Mouse (Mus musculus): ENCODE data around the gene Scn7a. TPM values are rescaled to one million over a fixed set of nuclear protein-coding genes. Genes with fewer than 3 reads are reported as not detected.

The Scn7a gene
- polyA plus RNA-seq, 1 experiment from 2014 or later, result 0.87 TPM

GRCm38 (mm10) chr2:66712071-66712470, 72.6 kb downstream of the Scn7a start:
- Histone ChIP-seq H3K4me2 (replicated peaks) (no peak overlapping the region), H3K27me3 (no peaks in the 10 kb centered on the region), H3K9ac (no peak overlapping the region), H3K4me1 (no peaks in the 10 kb centered on the region), H3K4me3 (no peak overlapping the region), H3K36me3 (no peaks in the 10 kb centered on the region), H3K9me3 (replicated peaks) (no peaks in the 10 kb centered on the region), H3K27ac (no peak overlapping the region)
- 82% methylated on average over 2 of the region's 2 CpGs for WGBS
- no peak for ATAC-seq (ENCODE audit: low FRiP score)

- Histone ChIP-seq H3K4me1 (no peaks in the 10 kb centered on the region), H3K36me3 (no peaks in the 10 kb centered on the region), H3K9ac (no peak overlapping the region), H3K9me3 (replicated peaks) (no peaks in the 10 kb centered on the region), H3K27me3 (no peaks in the 10 kb centered on the region), H3K4me2 (replicated peaks) (no peak overlapping the region), H3K4me3 (no peak overlapping the region), H3K27ac (no peak overlapping the region)
- no peak for ATAC-seq (ENCODE audit: low FRiP score)
- WGBS, result 81% methylated on average over 2 of the region's 2 CpGs
Measured at GRCm38 (mm10) chr2:66692300-66692699, 92.4 kb downstream of the Scn7a start.

- Histone ChIP-seq H3K4me1 (no peaks in the 10 kb centered on the region), H3K27ac (no peak overlapping the region), H3K4me3 (no peak overlapping the region), H3K9me3 (replicated peaks) (no peaks in the 10 kb centered on the region), H3K36me3 (no peaks in the 10 kb centered on the region), H3K4me2 (replicated peaks) (no peak overlapping the region), H3K27me3 (no peaks in the 10 kb centered on the region), H3K9ac (no peak overlapping the region)
- 68% methylated on average over 1 of the region's 1 CpGs for WGBS
- ATAC-seq (ENCODE audit: low FRiP score), result no peak
Measured at GRCm38 (mm10) chr2:66661988-66662387, 122.7 kb downstream of the Scn7a start.

- Histone ChIP-seq H3K36me3 (no peaks in the 10 kb centered on the region), H3K27me3 (no peaks in the 10 kb centered on the region), H3K4me2 (replicated peaks) (no peak overlapping the region), H3K9me3 (replicated peaks) (no peaks in the 10 kb centered on the region), H3K27ac (no peak overlapping the region), H3K4me1 (no peaks in the 10 kb centered on the region), H3K9ac (no peak overlapping the region), H3K4me3 (no peak overlapping the region)
- no peak for ATAC-seq (ENCODE audit: low FRiP score)
- 91% methylated on average over 3 of the region's 3 CpGs for WGBS
Measured at GRCm38 (mm10) chr2:66656430-66656829, 128.3 kb downstream of the Scn7a start.

- WGBS, result 82% methylated on average over 2 of the region's 2 CpGs
Measured at GRCm38 (mm10) chr2:66655431-66655830, 129.3 kb downstream of the Scn7a start.

GRCm38 (mm10) chr2:66644384-66644783, 140.3 kb downstream of the Scn7a start:
- no peaks in the 10 kb centered on the region for H3K27me3 ChIP-seq
- no peak for ATAC-seq (ENCODE audit: low FRiP score)
- H3K9me3 ChIP-seq (replicated peaks), result no peaks in the 10 kb centered on the region
- H3K36me3 ChIP-seq, result no peaks in the 10 kb centered on the region
- no peaks in the 10 kb centered on the region for H3K4me1 ChIP-seq
- H3K9ac ChIP-seq, result no peak overlapping the region
- no peak overlapping the region for H3K27ac ChIP-seq
- WGBS, result 28% methylated on average over 5 of the region's 5 CpGs
- no peak overlapping the region for H3K4me3 ChIP-seq
- H3K4me2 ChIP-seq (replicated peaks), result no peak overlapping the region

More at GRCm38 (mm10) chr2:66655431-66655830, 129.3 kb downstream of the Scn7a start:
- H3K9me3 ChIP-seq (replicated peaks), result no peaks in the 10 kb centered on the region
- no peak for ATAC-seq (ENCODE audit: low FRiP score)
- H3K36me3 ChIP-seq, result no peaks in the 10 kb centered on the region
- no peak overlapping the region for H3K27ac ChIP-seq
- H3K4me1 ChIP-seq, result no peaks in the 10 kb centered on the region
- no peak overlapping the region for H3K4me2 ChIP-seq (replicated peaks)
- no peak overlapping the region for H3K9ac ChIP-seq
- H3K27me3 ChIP-seq, result no peaks in the 10 kb centered on the region
- no peak overlapping the region for H3K4me3 ChIP-seq

GRCm38 (mm10) chr2:66634580-66635359, 149.9 kb downstream of the Scn7a start, which contains the start of gene Scn9a:
Gene Scn9a (minus strand): TSS chr2:66634962.
- Histone ChIP-seq H3K4me3 (peak within 1 kb of the TSS; percentile 48), H3K9me3 (replicated peaks) (no peaks in the 10 kb centered on the region), H3K36me3 (no peaks in the 10 kb centered on the region), H3K27ac (peak within 1 kb of the TSS; percentile 40; the same call in 1 of the 2 replicates), H3K9ac (peak within 1 kb of the TSS; percentile 66), H3K4me1 (peaks cover 8% of the 10 kb centered on the region), H3K4me2 (replicated peaks) (peak within 1 kb of the TSS; percentile 75), H3K27me3 (peaks cover 2% of the 10 kb centered on the region; the same call in 1 of the 2 replicates)
- 3% methylated on average over 29 of the region's 29 CpGs for whole genome bisulfite sequencing
- ATAC-seq (ENCODE audit: low FRiP score), result peak; percentile 93

- no peak for ATAC-seq (ENCODE audit: low FRiP score)
- Histone ChIP-seq H3K36me3 (no peaks in the 10 kb centered on the region), H3K9me3 (replicated peaks) (no peaks in the 10 kb centered on the region), H3K4me3 (no peak overlapping the region), H3K27ac (no peak overlapping the region), H3K4me2 (replicated peaks) (no peak overlapping the region; the same call in 1 of the 2 replicates), H3K27me3 (peaks cover 2% of the 10 kb centered on the region; the same call in 1 of the 2 replicates), H3K4me1 (peaks cover 8% of the 10 kb centered on the region), H3K9ac (no peak overlapping the region)
- 28% methylated on average over 5 of the region's 5 CpGs for WGBS
Measured at GRCm38 (mm10) chr2:66632728-66633127, 152.0 kb downstream of the Scn7a start.

Other genes with a start within 250 kb of the Scn7a start
- 7.3 TPM in 2 replicates for gene Scn9a, start 150.0 kb downstream of the Scn7a start, polyA plus RNA-seq (2016; fragmentation: Nextera tagmentation; extraction: Ambion mirVana)